Mouse (Mus musculus): ENCODE measurements around the gene Actr10.

DNA sequence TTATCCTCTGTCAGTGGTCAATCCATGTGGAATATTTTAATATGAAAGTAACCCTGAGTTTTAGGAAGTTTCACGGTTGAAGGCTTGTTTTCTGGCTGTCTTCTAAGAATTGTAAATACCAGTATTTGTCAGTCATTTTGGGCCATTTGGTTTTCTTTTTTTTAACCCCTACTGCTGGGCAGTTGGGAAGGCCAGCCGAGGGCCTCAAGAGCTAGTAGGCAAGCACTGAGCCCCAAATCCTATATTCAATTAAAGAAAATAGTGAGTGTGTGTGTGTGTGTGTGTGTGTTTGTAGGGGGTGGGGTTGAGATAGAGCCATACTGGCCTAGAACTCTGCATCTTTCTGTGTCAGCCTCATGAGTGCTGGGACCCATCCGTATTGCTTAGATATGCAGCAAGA, 38.2 kb downstream of the Actr10 start:
- TF ChIP-seq MAFK (IDR thresholded peaks at IDR 0.05; ENCODE audit: insufficient replicate concordance, low read length) (no peak), CTCF (conservative IDR thresholded peaks at IDR 0.05 in 1 of 2, IDR thresholded peaks at IDR 0.05 in 1 of 2; ENCODE audit: low read depth in 2 of 2, low read length in 2 of 2) (no peak), KAT2A (IDR thresholded peaks at IDR 0.05; ENCODE audit: insufficient replicate concordance, low read length) (no peak), TBP (conservative IDR thresholded peaks at IDR 0.05; ENCODE audit: low read depth, low read length) (no peak), EP300 (IDR thresholded peaks at IDR 0.05; ENCODE audit: low read length) (no peak), USF2 (conservative IDR thresholded peaks at IDR 0.05; ENCODE audit: low read depth, low read length) (no peak), USF1 (IDR thresholded peaks at IDR 0.05; ENCODE audit: low read depth, low read length) (no peak), MXI1 (IDR thresholded peaks at IDR 0.05; ENCODE audit: low read depth, low read length) (no peak), E2F4 (IDR thresholded peaks at IDR 0.05; ENCODE audit: insufficient replicate concordance, low read depth, low read length) (no peak), RCOR1 (conservative IDR thresholded peaks at IDR 0.05; ENCODE audit: low read depth, low read length) (no peak), ELF1 (IDR thresholded peaks at IDR 0.05; ENCODE audit: low read depth, low read length) (no peak), MAX (IDR thresholded peaks at IDR 0.05; ENCODE audit: low read length) (no peak), POLR2A (IDR thresholded peaks at IDR 0.05; ENCODE audit: low read depth, low read length) (no peak)
